Mouse (Mus musculus): ENCODE results near the gene Hap1. TPM values are rescaled to one million over a fixed set of nuclear protein-coding genes. Genes with fewer than 3 reads are reported as not detected.

Hap1 gene
- total and polyA plus RNA-seq, 2 experiments from 2014 or later: 237 to 518 TPM

DNA sequence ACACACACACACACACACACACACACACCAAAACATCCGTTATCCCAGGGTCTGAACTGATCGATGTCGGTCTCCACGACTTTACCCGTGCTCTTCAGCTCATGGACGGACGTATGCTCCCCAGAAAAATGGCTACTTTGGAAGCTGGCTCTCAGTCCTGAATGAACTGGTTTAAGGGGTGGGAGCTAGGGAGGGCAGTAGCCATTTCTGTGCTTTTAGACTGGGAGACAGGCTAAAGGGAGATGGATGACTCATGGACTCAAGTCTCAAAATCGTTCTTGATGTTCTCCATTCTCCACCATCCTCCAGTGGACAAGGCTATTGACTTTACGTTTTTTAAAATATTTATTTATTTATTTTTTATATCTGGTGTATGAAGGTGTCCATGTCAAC lies 887 bp upstream of the Hap1 start:
- peak overlapping the region; percentile 74; the same call in 1 of the 2 replicates for H3K9ac ChIP-seq

DNA sequence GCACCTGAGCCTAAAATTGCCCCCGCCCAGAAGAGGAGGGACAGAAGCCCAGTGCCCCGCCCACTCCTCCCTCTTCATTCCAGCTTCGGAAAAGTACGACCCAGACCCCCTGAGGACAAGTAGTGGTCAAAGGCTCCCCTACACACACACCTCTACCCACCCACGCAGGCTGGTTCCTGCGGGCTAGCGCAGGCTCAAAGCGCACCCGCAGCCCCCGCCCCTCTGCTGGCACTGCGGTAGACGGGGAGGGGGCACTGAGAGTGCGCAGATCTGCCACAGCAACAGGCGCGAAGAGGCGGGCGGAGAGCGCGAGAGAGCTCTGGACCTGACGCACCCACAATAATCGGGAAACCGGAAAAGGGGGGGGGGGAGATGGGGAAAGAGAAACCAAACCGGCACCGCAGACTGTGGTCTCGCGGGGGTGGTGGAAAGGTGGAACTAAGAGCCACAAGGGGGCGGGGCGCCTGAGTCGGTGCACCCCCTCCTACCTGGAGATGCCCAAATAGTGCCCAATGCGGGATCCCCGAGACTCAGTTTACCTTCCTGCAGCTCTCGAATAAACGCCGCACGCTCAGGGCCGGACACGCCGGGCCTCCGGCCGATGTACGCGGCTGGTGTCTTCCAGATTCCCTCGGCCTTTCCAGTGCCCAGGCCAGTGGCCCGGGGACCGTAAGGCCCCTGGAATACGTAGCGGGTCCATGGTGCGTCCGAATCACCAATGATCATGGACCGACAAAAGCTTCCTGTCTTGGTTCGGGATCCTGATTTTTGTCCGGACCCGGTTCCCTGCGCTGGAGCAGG lies 577 bp downstream of the Hap1 start:
- WGBS: 2% methylated on average over 49 of the region's 54 CpGs
- Histone ChIP-seq H3K4me2 (ENCODE audit: low read depth) (peak overlapping the region; percentile 80), H3K27ac (ENCODE audit: low read depth, low read length) (peak overlapping the region; percentile 76), H3K9me3 (ENCODE audit: low read length) (no peaks in the 10 kb centered on the region), H3K36me3 (ENCODE audit: insufficient read depth) (no peaks in the 10 kb centered on the region), H3K4me3 (ENCODE audit: low read depth, low read length) (peak overlapping the region; percentile 75), H3K4me1 (ENCODE audit: insufficient read depth) (no peaks in the 10 kb centered on the region), H3K27me3 (ENCODE audit: insufficient read depth, low read length) (no peaks in the 10 kb centered on the region), H3K9ac (peak overlapping the region; percentile 74)
- TF ChIP-seq CTCF (IDR thresholded peaks at IDR 0.05; ENCODE audit: low read depth): no peak
- ATAC-seq (peak; percentile 72), DNase-seq (peak; percentile 67)

More for the DNA sequence above, 887 bp upstream of the Hap1 start:
- DNase-seq (no peak), ATAC-seq (no peak)
- Histone ChIP-seq H3K27me3 (ENCODE audit: insufficient read depth, low read length) (no peaks in the 10 kb centered on the region), H3K9me3 (ENCODE audit: low read length) (no peaks in the 10 kb centered on the region), H3K4me3 (ENCODE audit: low read depth, low read length) (peak overlapping the region; percentile 75), H3K4me1 (ENCODE audit: insufficient read depth) (no peaks in the 10 kb centered on the region), H3K36me3 (ENCODE audit: insufficient read depth) (no peaks in the 10 kb centered on the region), H3K4me2 (ENCODE audit: low read depth) (peak overlapping the region; percentile 80), H3K27ac (ENCODE audit: low read depth, low read length) (peak overlapping the region; percentile 76; the same call in 1 of the 2 replicates)
- no peak for TF ChIP-seq CTCF (IDR thresholded peaks at IDR 0.05; ENCODE audit: low read depth)
- 10% methylated on average over 9 of the region's 9 CpGs for WGBS

DNA sequence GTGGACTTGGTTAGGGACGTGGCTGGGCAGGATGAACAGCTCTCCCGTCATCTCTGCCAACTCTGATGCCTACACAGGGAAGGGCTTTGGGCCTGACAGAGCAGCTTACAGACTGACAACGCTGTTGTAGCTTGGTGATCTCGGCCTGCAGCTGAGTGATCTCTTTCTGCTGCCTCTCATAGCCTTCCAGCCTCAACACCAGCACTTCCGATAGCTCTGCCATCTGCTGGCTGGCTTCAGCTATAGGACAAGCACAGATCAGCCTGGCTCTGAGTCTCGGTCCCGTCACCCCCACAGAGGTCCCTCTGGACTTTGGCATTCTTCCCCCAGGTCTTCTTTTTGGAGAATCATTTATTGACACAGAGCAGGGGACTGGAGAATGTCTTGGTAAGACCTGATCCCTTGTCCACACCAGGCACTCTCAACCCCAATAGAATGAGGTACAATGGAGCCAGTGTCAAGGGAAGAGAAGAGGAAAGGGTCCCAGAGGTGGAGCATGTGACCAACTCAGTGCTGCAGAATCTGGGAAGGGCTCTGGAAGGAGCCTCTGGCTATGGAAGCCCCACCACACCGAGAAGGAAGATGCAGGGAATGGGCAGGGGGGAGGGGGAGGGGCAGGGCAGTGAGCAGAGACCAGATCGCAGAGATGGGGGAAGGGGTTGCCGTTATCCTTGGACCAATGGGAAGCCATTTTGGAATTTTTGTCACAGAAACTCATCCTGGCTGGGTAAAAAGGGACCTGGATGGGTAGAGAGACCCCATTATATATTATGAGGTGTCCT lies 3.7 kb downstream of the Hap1 start:
- Histone ChIP-seq H3K36me3 (ENCODE audit: insufficient read depth) (no peaks in the 10 kb centered on the region), H3K4me2 (ENCODE audit: low read depth) (no peak overlapping the region), H3K27ac (ENCODE audit: low read depth, low read length) (no peak overlapping the region), H3K4me3 (ENCODE audit: low read depth, low read length) (no peak overlapping the region), H3K9me3 (ENCODE audit: low read length) (no peaks in the 10 kb centered on the region), H3K27me3 (ENCODE audit: insufficient read depth, low read length) (no peaks in the 10 kb centered on the region), H3K9ac (no peak overlapping the region), H3K4me1 (ENCODE audit: insufficient read depth) (no peaks in the 10 kb centered on the region)
- DNase-seq (peak; percentile 64), ATAC-seq (peak; percentile 44; the same call in 1 of the 2 replicates)
- 41% methylated on average over 10 of the region's 10 CpGs for WGBS
- TF ChIP-seq CTCF (IDR thresholded peaks at IDR 0.05; ENCODE audit: low read depth): peak; percentile 71

GRCm38 (mm10) chr11:100344269-100344668 lies 11.7 kb downstream of the Hap1 start:
- ATAC-seq (no peak), DNase-seq (no peak)
- Histone ChIP-seq H3K9me3 (ENCODE audit: low read length) (no peaks in the 10 kb centered on the region), H3K4me2 (ENCODE audit: low read depth) (no peak overlapping the region), H3K9ac (no peak overlapping the region), H3K27ac (ENCODE audit: low read depth, low read length) (no peak overlapping the region), H3K4me1 (ENCODE audit: insufficient read depth) (no peaks in the 10 kb centered on the region), H3K36me3 (ENCODE audit: insufficient read depth) (no peaks in the 10 kb centered on the region), H3K4me3 (ENCODE audit: low read depth, low read length) (no peak overlapping the region), H3K27me3 (ENCODE audit: insufficient read depth, low read length) (no peaks in the 10 kb centered on the region)
- 93% methylated on average over 10 of the region's 10 CpGs for WGBS
- TF ChIP-seq CTCF (IDR thresholded peaks at IDR 0.05; ENCODE audit: low read depth): no peak

DNA sequence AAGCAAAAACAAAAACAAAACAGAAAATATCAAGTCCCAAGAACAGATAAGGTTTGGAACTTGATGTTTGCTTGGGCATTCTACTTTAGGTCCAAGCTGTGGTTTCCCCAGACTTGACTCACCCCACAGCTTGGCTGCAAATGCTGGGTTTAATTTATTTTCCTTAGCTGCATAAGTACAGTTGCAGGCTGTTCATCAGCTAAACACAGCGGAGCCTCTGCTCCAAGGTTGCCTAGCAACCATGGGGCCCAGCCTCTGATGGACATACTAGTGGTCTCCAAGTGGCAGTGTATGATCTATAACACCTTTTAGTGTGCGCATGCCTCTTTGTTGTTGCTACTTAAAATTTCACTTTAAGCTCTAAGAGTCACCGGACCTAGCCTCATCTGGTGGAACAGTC lies 20.2 kb downstream of the Hap1 start:
- H3K36me3 ChIP-seq (ENCODE audit: insufficient read depth): no peaks in the 10 kb centered on the region
- no peaks in the 10 kb centered on the region for H3K9me3 ChIP-seq (ENCODE audit: low read length)
- H3K4me2 ChIP-seq (ENCODE audit: low read depth): no peak overlapping the region
- no peak overlapping the region for H3K4me3 ChIP-seq (ENCODE audit: low read depth, low read length)
- WGBS: 37% methylated on average over 3 of the region's 3 CpGs
- no peak for TF ChIP-seq CTCF (IDR thresholded peaks at IDR 0.05; ENCODE audit: low read depth)
- DNase-seq: peak; percentile 53
- peaks cover 12% of the 10 kb centered on the region; the same call in 1 of the 2 replicates for H3K4me1 ChIP-seq (ENCODE audit: insufficient read depth)
- no peaks in the 10 kb centered on the region for H3K27me3 ChIP-seq (ENCODE audit: insufficient read depth, low read length)
- H3K9ac ChIP-seq: no peak overlapping the region
- H3K27ac ChIP-seq (ENCODE audit: low read depth, low read length): no peak overlapping the region
- ATAC-seq: no peak

- H3K36me3 ChIP-seq (ENCODE audit: insufficient read depth): no peaks in the 10 kb centered on the region
- H3K27ac ChIP-seq (ENCODE audit: low read depth, low read length): peak within 1 kb of the TSS; percentile 87
- H3K4me3 ChIP-seq (ENCODE audit: low read depth, low read length): no peak within 1 kb of the TSS
- ATAC-seq (no peak), DNase-seq (no peak)
- WGBS: 72% methylated on average over 6 of the region's 6 CpGs
- no peaks in the 10 kb centered on the region for H3K9me3 ChIP-seq (ENCODE audit: low read length)
- TF ChIP-seq CTCF (IDR thresholded peaks at IDR 0.05; ENCODE audit: low read depth): no peak
- no peak within 1 kb of the TSS for H3K9ac ChIP-seq
- H3K27me3 ChIP-seq (ENCODE audit: insufficient read depth, low read length): no peaks in the 10 kb centered on the region
- H3K4me1 ChIP-seq (ENCODE audit: insufficient read depth): peaks cover 12% of the 10 kb centered on the region; the same call in 1 of the 2 replicates
- no peak within 1 kb of the TSS for H3K4me2 ChIP-seq (ENCODE audit: low read depth)
These were observed 21.9 kb downstream of the Hap1 start, which contains the start of gene Gast for GRCm38 (mm10) chr11:100333944-100334457. Gast (plus strand) TSS chr11:100334407.
